Mouse (Mus musculus): Measurements from ENCODE around the gene Tcp11l2. TPM values are rescaled to one million over a fixed set of nuclear protein-coding genes. Genes with fewer than 3 reads are reported as not detected.

Tcp11l2 gene
- polyA plus RNA-seq, 1 experiment = 32.3 TPM

DNA sequence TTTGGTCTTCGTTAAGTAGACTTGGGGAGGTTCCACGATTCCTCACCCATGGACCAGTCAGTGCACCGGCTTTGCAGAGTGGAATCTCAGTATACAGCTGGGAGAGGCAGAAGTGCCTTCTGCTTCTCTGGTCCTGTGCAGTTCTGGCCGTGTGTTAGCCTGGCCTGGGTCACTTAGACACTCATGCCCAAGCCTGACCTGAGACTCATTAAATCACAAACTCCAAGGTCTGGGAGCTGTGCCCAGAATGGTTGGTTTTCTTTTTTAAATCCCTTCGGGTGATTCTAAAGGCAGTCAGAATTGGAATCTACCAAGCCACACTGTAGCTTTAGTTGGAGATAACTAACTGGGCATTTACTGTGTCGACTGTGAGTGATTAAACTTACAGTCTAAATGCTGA, 23.7 kb downstream of the Tcp11l2 start:
- Histone ChIP-seq H3K27me3 (replicated peaks; ENCODE audit: control insufficient read depth, insufficient read depth, low read length) (no peaks in the 10 kb centered on the region), H3K27ac (ENCODE audit: insufficient read depth, low read depth, low read length) (no peak overlapping the region), H3K36me3 (ENCODE audit: control insufficient read depth, insufficient read depth, low read length) (peaks cover 1% of the 10 kb centered on the region; the same call in 1 of the 2 replicates), H3K4me1 (ENCODE audit: control insufficient read depth, insufficient read depth, low read length) (peaks cover 5% of the 10 kb centered on the region), H3K4me3 (ENCODE audit: insufficient read depth, low read depth, low read length) (no peak overlapping the region)
- peak; percentile 55 for DNase-seq
- WGBS = 59% methylated on average over 6 of the region's 6 CpGs
- TF ChIP-seq CTCF (conservative IDR thresholded peaks at IDR 0.05; ENCODE audit: insufficient read depth, insufficient read length, low read depth, low read length) = no peak
- no peak for TF ChIP-seq POLR2A (IDR thresholded peaks at IDR 0.05; ENCODE audit: low read depth, low read length)

DNA sequence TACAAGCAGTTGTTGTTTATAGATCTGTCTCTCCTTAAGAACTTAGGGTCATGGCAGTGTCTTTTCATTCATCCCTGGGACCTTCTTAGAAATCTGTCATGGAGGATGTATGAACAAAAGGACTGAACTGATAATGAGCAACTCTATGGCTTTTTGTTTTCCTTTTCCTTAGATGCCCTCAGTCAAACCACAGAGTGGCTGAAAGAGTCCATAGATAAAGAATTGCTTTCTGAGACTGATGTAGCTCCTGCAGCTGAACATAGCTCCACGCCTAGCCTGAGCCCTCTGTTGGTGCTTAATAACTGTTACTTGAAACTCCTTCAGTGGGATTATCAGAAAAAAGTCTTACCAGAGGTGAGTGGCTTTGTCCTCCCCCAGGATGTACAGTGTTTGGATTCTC, 27.9 kb downstream of the Tcp11l2 start:
- Histone ChIP-seq H3K4me1 (ENCODE audit: control insufficient read depth, insufficient read depth, low read length) (no peaks in the 10 kb centered on the region), H3K27me3 (replicated peaks; ENCODE audit: control insufficient read depth, insufficient read depth, low read length) (no peaks in the 10 kb centered on the region), H3K36me3 (ENCODE audit: control insufficient read depth, insufficient read depth, low read length) (peaks cover 3% of the 10 kb centered on the region; the same call in 1 of the 2 replicates), H3K4me3 (ENCODE audit: insufficient read depth, low read depth, low read length) (no peak overlapping the region), H3K27ac (ENCODE audit: insufficient read depth, low read depth, low read length) (no peak overlapping the region)
- 95% methylated on average over 1 of the region's 1 CpGs for WGBS
- DNase-seq = no peak
- TF ChIP-seq CTCF (conservative IDR thresholded peaks at IDR 0.05; ENCODE audit: insufficient read depth, insufficient read length, low read depth, low read length) (no peak), POLR2A (IDR thresholded peaks at IDR 0.05; ENCODE audit: low read depth, low read length) (no peak)

DNA sequence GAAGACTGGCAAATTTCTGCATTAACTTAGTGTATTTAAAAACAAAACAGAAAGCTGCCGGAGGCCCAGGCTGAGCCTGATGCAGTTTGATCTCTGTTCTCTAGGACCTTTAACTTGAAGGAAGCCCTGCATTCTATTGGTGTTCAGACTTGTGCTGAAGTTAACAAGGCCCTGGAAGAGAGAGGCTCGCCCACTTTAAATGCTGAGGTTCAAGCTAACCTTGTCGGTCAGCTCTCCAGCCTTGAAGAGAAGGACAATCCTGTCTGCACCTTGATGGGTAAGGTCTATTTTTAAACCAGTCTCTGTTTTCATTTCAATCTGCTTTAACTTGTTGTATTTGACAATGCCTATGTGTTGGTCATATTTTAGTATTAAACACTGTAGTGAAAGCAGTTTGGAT, 31.9 kb downstream of the Tcp11l2 start:
- WGBS = 76% methylated on average over 3 of the region's 3 CpGs
- Histone ChIP-seq H3K4me1 (ENCODE audit: control insufficient read depth, insufficient read depth, low read length) (no peaks in the 10 kb centered on the region), H3K4me3 (ENCODE audit: insufficient read depth, low read depth, low read length) (no peak overlapping the region), H3K27me3 (replicated peaks; ENCODE audit: control insufficient read depth, insufficient read depth, low read length) (no peaks in the 10 kb centered on the region), H3K27ac (ENCODE audit: insufficient read depth, low read depth, low read length) (no peak overlapping the region), H3K36me3 (ENCODE audit: control insufficient read depth, insufficient read depth, low read length) (peaks cover 3% of the 10 kb centered on the region; the same call in 1 of the 2 replicates)
- no peak for DNase-seq
- TF ChIP-seq CTCF (conservative IDR thresholded peaks at IDR 0.05; ENCODE audit: insufficient read depth, insufficient read length, low read depth, low read length) (no peak), POLR2A (IDR thresholded peaks at IDR 0.05; ENCODE audit: low read depth, low read length) (no peak)

DNA sequence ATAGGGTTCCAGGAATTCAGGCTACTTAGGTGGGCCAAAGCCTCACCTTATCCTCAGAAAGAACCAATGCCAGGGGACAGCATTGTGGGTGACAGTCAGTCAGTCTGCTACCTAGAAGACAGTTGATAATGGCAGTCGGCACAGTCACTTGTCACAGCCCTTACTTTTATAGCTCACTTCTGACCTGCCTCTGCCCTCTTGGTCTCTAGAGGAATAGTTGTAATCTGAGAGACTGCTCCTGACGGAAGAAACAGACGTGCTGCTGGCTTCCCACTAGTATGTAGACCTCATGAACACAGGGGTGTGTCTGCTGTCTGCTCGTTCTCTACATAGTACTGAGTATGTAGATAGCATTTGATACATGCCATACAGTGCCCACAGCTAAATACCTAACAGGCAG, 33.9 kb downstream of the Tcp11l2 start:
- H3K4me1 ChIP-seq (ENCODE audit: control insufficient read depth, insufficient read depth, low read length) = no peaks in the 10 kb centered on the region
- H3K27ac ChIP-seq (ENCODE audit: insufficient read depth, low read depth, low read length) = no peak overlapping the region
- TF ChIP-seq POLR2A (IDR thresholded peaks at IDR 0.05; ENCODE audit: low read depth, low read length) = no peak
- TF ChIP-seq CTCF (conservative IDR thresholded peaks at IDR 0.05; ENCODE audit: insufficient read depth, insufficient read length, low read depth, low read length) = no peak
- WGBS = 49% methylated on average over 4 of the region's 4 CpGs
- H3K4me3 ChIP-seq (ENCODE audit: insufficient read depth, low read depth, low read length) = no peak overlapping the region
- DNase-seq = no peak
- peaks cover 3% of the 10 kb centered on the region; the same call in 1 of the 2 replicates for H3K36me3 ChIP-seq (ENCODE audit: control insufficient read depth, insufficient read depth, low read length)
- no peaks in the 10 kb centered on the region for H3K27me3 ChIP-seq (replicated peaks; ENCODE audit: control insufficient read depth, insufficient read depth, low read length)

DNA sequence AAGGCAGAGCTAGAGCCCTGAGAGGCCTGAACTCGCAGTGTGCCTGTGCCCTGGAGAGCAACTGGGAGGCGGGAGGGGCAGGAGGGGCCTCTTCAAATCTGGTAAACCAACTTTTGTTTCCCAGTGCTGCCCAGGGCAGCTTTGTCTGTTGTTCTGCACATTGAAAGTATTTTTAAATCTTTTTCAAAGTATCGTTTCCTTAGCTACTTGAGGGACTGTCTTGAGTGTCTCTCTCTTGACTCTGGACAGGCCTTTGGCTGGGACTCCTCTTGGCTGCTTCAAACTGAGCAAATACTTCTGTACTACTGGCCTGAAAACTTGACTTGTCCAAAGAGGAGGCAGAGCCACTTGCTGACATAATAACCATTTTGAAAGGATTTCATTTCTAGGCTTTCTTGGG, 34.4 kb downstream of the Tcp11l2 start:
- WGBS = 73% methylated on average over 3 of the region's 3 CpGs
- no peak for TF ChIP-seq POLR2A (IDR thresholded peaks at IDR 0.05; ENCODE audit: low read depth, low read length)
- TF ChIP-seq CTCF (conservative IDR thresholded peaks at IDR 0.05; ENCODE audit: insufficient read depth, insufficient read length, low read depth, low read length) = no peak
- Histone ChIP-seq H3K27me3 (replicated peaks; ENCODE audit: control insufficient read depth, insufficient read depth, low read length) (no peaks in the 10 kb centered on the region), H3K27ac (ENCODE audit: insufficient read depth, low read depth, low read length) (no peak overlapping the region), H3K36me3 (ENCODE audit: control insufficient read depth, insufficient read depth, low read length) (peaks cover 3% of the 10 kb centered on the region; the same call in 1 of the 2 replicates), H3K4me3 (ENCODE audit: insufficient read depth, low read depth, low read length) (no peak overlapping the region), H3K4me1 (ENCODE audit: control insufficient read depth, insufficient read depth, low read length) (no peaks in the 10 kb centered on the region)
- no peak for DNase-seq

DNA sequence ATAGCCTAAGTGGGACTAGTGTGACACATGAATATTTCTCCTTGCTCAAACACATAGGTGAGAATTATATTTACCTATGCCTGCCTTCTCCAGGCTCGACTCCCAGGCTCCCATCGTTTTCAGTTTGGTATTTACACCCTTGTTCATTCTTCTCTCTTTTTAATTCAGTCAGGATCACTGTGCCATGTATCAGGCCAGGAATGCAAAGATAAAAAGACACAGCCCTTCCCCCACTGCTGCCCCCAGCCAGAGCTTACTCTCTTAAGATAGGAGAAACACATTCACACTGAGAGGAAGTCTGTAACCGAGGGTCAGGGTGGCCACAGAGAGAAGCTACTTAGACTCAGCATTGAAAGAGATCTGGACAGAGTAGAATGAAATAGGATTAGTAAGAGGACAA, 35.2 kb downstream of the Tcp11l2 start:
- no peak for DNase-seq
- no peak for TF ChIP-seq CTCF (conservative IDR thresholded peaks at IDR 0.05; ENCODE audit: insufficient read depth, insufficient read length, low read depth, low read length)
- no peak for TF ChIP-seq POLR2A (IDR thresholded peaks at IDR 0.05; ENCODE audit: low read depth, low read length)
- no peak overlapping the region for H3K27ac ChIP-seq (ENCODE audit: insufficient read depth, low read depth, low read length)
- H3K4me3 ChIP-seq (ENCODE audit: insufficient read depth, low read depth, low read length) = no peak overlapping the region
- peaks cover 3% of the 10 kb centered on the region; the same call in 1 of the 2 replicates for H3K36me3 ChIP-seq (ENCODE audit: control insufficient read depth, insufficient read depth, low read length)
- no peaks in the 10 kb centered on the region for H3K4me1 ChIP-seq (ENCODE audit: control insufficient read depth, insufficient read depth, low read length)
- WGBS = 73% methylated on average over 3 of the region's 3 CpGs
- no peaks in the 10 kb centered on the region for H3K27me3 ChIP-seq (replicated peaks; ENCODE audit: control insufficient read depth, insufficient read depth, low read length)

DNA sequence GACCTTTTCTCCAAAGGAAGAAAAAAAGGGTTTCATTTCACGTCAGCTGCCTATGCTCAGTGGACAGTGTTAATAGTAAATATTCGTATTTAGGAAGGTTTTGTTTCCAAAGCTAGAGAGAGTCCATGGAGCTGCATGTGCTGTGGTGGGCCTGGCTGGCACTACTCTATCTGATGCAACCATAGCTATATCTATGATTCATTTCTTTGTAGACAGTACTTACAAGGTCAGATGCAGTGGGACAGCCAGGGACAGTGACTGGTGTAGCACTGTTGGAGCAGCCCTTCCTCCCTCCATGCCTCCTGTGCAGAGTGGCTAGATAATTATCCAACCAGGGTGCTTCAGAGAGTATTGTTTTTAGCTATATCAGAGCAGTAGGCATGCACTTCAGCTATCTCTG, 35.9 kb downstream of the Tcp11l2 start:
- H3K27me3 ChIP-seq (replicated peaks; ENCODE audit: control insufficient read depth, insufficient read depth, low read length) = no peaks in the 10 kb centered on the region
- no peak overlapping the region for H3K4me3 ChIP-seq (ENCODE audit: insufficient read depth, low read depth, low read length)
- 78% methylated on average over 2 of the region's 2 CpGs for WGBS
- no peaks in the 10 kb centered on the region for H3K4me1 ChIP-seq (ENCODE audit: control insufficient read depth, insufficient read depth, low read length)
- no peak for DNase-seq
- H3K27ac ChIP-seq (ENCODE audit: insufficient read depth, low read depth, low read length) = no peak overlapping the region
- TF ChIP-seq POLR2A (IDR thresholded peaks at IDR 0.05; ENCODE audit: low read depth, low read length) (no peak), CTCF (conservative IDR thresholded peaks at IDR 0.05; ENCODE audit: insufficient read depth, insufficient read length, low read depth, low read length) (no peak)
- peaks cover 2% of the 10 kb centered on the region; the same call in 1 of the 2 replicates for H3K36me3 ChIP-seq (ENCODE audit: control insufficient read depth, insufficient read depth, low read length)

Measured in kidney, adult 2 months (tissue).